Mouse (Mus musculus): ENCODE measurements around the gene Retreg3.

Retreg3 gene

GRCm38 (mm10) chr11:101047502-101047901 is 72.2 kb downstream of the Retreg3 start:
- no peak for DNase-seq

DNA sequence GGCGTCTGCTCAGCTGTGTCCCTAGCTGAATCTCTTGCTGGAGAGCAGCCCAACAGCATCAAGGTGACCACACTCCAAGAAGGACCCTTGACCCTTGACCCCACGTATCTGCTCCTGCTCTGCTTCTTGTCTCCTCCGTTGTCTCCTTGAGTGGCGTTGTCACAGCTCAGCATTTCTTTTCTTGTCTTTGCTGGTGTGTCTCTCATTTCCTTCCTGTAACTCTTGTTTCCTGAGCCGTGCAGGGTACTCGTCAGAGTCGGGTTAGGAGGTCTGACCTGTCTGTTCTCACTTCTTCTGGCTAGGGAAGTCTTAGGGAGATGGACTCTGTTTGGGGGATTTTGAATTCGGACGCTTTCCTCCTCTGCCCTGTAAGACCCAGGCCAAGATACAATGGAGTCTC is 73.3 kb downstream of the Retreg3 start:
- DNase-seq = no peak

Measured in cerebellum, adult 9-10 months (tissue).